Mouse (Mus musculus) limb, embryonic 14.5 days (tissue): Measurements from ENCODE around the gene Yy1. TPM values are rescaled to one million over a fixed set of nuclear protein-coding genes. Genes with fewer than 3 reads are reported as not detected.
"Not testable (repeated sequence)": the region's sequence is repeated elsewhere in the genome, so short reads cannot be mapped to it uniquely, and the experiment has no call there.

Source experiments
- ATAC-seq: fragments of 200-750 bp; cut with Nextera tagmentation; 2 replicates; pipeline ENCODE4 v1.8.0; 2017; ENCODE audit warnings: low read depth, moderate number of reproducible peaks, moderate TSS enrichment; ENCODE audit not compliant: low FRiP score
- DNase-seq: peaks from one replicate; pipeline ENCODE4 v3.0.0-alpha.2; 2015; ENCODE audit warnings: low spot score
- H3K27ac ChIP-seq: fragments of 300-500 bp; sonication (generic); replicated peaks from 2 replicates; pipeline ENCODE4 v1.5.1; 2014; ENCODE audit warnings: low read depth, mild to moderate bottlenecking, low read length, moderate library complexity, mixed read lengths
- H3K27me3 ChIP-seq: fragments of 300-500 bp; sonication (generic); 2 replicates; pipeline ENCODE4 v1.6.1; 2014; ENCODE audit warnings: low read length, mixed read lengths; ENCODE audit not compliant: control insufficient read depth, insufficient read depth
- H3K36me3 ChIP-seq: fragments of 300-500 bp; sonication (generic); 2 replicates; pipeline ENCODE4 v1.6.1; 2014; ENCODE audit warnings: mild to moderate bottlenecking, low read length, moderate library complexity, mixed read lengths; ENCODE audit not compliant: control insufficient read depth, insufficient read depth
- H3K4me1 ChIP-seq: fragments of 300-500 bp; sonication (generic); 2 replicates; pipeline ENCODE4 v1.6.1; 2014; ENCODE audit warnings: antibody characterized with exemption, low read length, mixed read lengths; ENCODE audit not compliant: control insufficient read depth, insufficient read depth
- H3K4me2 ChIP-seq: fragments of 300-500 bp; sonication (generic); replicated peaks from 2 replicates; pipeline ENCODE4 v1.6.1; 2014; ENCODE audit warnings: low read depth, mild to moderate bottlenecking, low read length, moderate library complexity; ENCODE audit not compliant: severe bottlenecking
- H3K4me3 ChIP-seq: fragments of 300-500 bp; sonication (generic); replicated peaks from 2 replicates; pipeline ENCODE4 v1.5.1; 2014; ENCODE audit warnings: low read length
- H3K9ac ChIP-seq: fragments of 300-500 bp; sonication (generic); 2 replicates; pipeline ENCODE4 v1.6.1; 2014; ENCODE audit warnings: mild to moderate bottlenecking, low read depth, low read length, moderate library complexity; ENCODE audit not compliant: severe bottlenecking
- H3K9me3 ChIP-seq: fragments of 300-500 bp; sonication (generic); 2 replicates; pipeline ENCODE4 v1.6.1; 2016; ENCODE audit warnings: low read length; ENCODE audit not compliant: control insufficient read depth
- POLR2A ChIP-seq: fragments of 200-500 bp; IDR thresholded peaks from 2 replicates; pipeline ENCODE4 v1.8.0; 2012; ENCODE audit warnings: inconsistent platforms, mild to moderate bottlenecking, moderate library complexity, borderline replicate concordance; ENCODE audit not compliant: insufficient read depth, insufficient read length; ENCODE audit errors: extremely low read depth
- WGBS: fragments of 180-500 bp; shearing (Covaris S2); extraction: QIAGEN DNeasy Blood & Tissue Kit; methylation state at CpG from one replicate; pipeline ENCODE4 v1.1.7; 2014; 5-methylcytosine and 5-hydroxymethylcytosine counted together
- polyA plus RNA-seq, 2 experiments: library from polyadenylated mRNA; depleted of rRNA in 1 of 2; stranded (reverse) in 1 of 2; unstranded in 1 of 2; fragments of >200 nt; fragmentation: Nextera tagmentation in 1 of 2; extraction: Ambion mirVana in 1 of 2; gene quantifications; 2 replicates each; pipeline versions ENCODE4 v1.2.1 to v1.2.3; 2012 to 2014

Yy1 gene
- polyA plus RNA-seq, 2 experiments: 22.2 to 35.4 TPM

- Histone ChIP-seq H3K27me3 (no peaks in the 10 kb centered on the region), H3K9me3 (no peaks in the 10 kb centered on the region), H3K4me1 (peaks cover 7% of the 10 kb centered on the region), H3K27ac (no peak overlapping the region), H3K4me3 (no peak overlapping the region), H3K9ac (no peak overlapping the region), H3K4me2 (no peak overlapping the region), H3K36me3 (peaks cover 40% of the 10 kb centered on the region)
- WGBS: 90% methylated on average over 7 of the region's 7 CpGs
- no peak for TF ChIP-seq POLR2A
- DNase-seq (no peak), ATAC-seq (no peak)
Observed at GRCm38 (mm10) chr12:108842663-108843062, 49.9 kb downstream of the Yy1 start.

- H3K9ac ChIP-seq, H3K9me3 ChIP-seq, H3K27ac ChIP-seq, H3K4me1 ChIP-seq, H3K4me3 ChIP-seq, ATAC-seq, H3K4me2 ChIP-seq, DNase-seq, H3K27me3 ChIP-seq: not testable (repeated sequence)
- WGBS: 82% methylated on average over 3 of the region's 3 CpGs
- peaks cover 20% of the 10 kb centered on the region for H3K36me3 ChIP-seq
Observed at GRCm38 (mm10) chr12:108848033-108848432, 55.3 kb downstream of the Yy1 start.

- ATAC-seq (no peak), DNase-seq (no peak)
- H3K27me3 ChIP-seq: no peaks in the 10 kb centered on the region
- WGBS: 85% methylated on average over 4 of the region's 4 CpGs
- H3K36me3 ChIP-seq: peaks cover 8% of the 10 kb centered on the region; the same call in 1 of the 2 replicates
- no peak overlapping the region for H3K4me2 ChIP-seq
- H3K9me3 ChIP-seq: no peaks in the 10 kb centered on the region
- no peak overlapping the region for H3K9ac ChIP-seq
- no peak overlapping the region for H3K4me3 ChIP-seq
- TF ChIP-seq POLR2A: no peak
- H3K4me1 ChIP-seq: no peaks in the 10 kb centered on the region
- H3K27ac ChIP-seq: no peak overlapping the region
Observed at GRCm38 (mm10) chr12:108849488-108850022, 56.8 kb downstream of the Yy1 start.

- no peak for DNase-seq
- ATAC-seq: no peak
- no peaks in the 10 kb centered on the region for H3K4me1 ChIP-seq
- H3K27ac ChIP-seq: no peak overlapping the region
- WGBS: 60% methylated on average over 8 of the region's 8 CpGs
- TF ChIP-seq POLR2A: no peak
- no peak overlapping the region for H3K4me3 ChIP-seq
- H3K27me3 ChIP-seq: no peaks in the 10 kb centered on the region
- no peak overlapping the region for H3K9ac ChIP-seq
- H3K9me3 ChIP-seq: no peaks in the 10 kb centered on the region
- no peak overlapping the region for H3K4me2 ChIP-seq
- peaks cover 2% of the 10 kb centered on the region; the same call in 1 of the 2 replicates for H3K36me3 ChIP-seq
Observed at GRCm38 (mm10) chr12:108850129-108850528, 57.4 kb downstream of the Yy1 start.

- Histone ChIP-seq H3K27me3 (no peaks in the 10 kb centered on the region), H3K4me2 (no peak overlapping the region), H3K9me3 (no peaks in the 10 kb centered on the region), H3K27ac (no peak overlapping the region), H3K9ac (no peak overlapping the region), H3K36me3 (no peaks in the 10 kb centered on the region), H3K4me3 (no peak overlapping the region), H3K4me1 (no peaks in the 10 kb centered on the region)
- no peak for TF ChIP-seq POLR2A
- DNase-seq (no peak), ATAC-seq (no peak)
- 83% methylated on average over 8 of the region's 8 CpGs for WGBS
Observed at GRCm38 (mm10) chr12:108850886-108851285, 58.1 kb downstream of the Yy1 start.

GRCm38 (mm10) chr12:108852822-108853221, 60.0 kb downstream of the Yy1 start:
- ATAC-seq (no peak), DNase-seq (no peak)
- H3K4me2 ChIP-seq: no peak overlapping the region
- H3K9me3 ChIP-seq: no peaks in the 10 kb centered on the region
- no peaks in the 10 kb centered on the region for H3K4me1 ChIP-seq
- no peaks in the 10 kb centered on the region for H3K27me3 ChIP-seq
- H3K27ac ChIP-seq: no peak overlapping the region
- no peak overlapping the region for H3K4me3 ChIP-seq
- no peak overlapping the region for H3K9ac ChIP-seq
- H3K36me3 ChIP-seq: no peaks in the 10 kb centered on the region
- 90% methylated on average over 8 of the region's 8 CpGs for WGBS
- no peak for TF ChIP-seq POLR2A
